Comparison of ENCODE assay signal across 22 mouse cellular contexts in the genomic region with DNA sequence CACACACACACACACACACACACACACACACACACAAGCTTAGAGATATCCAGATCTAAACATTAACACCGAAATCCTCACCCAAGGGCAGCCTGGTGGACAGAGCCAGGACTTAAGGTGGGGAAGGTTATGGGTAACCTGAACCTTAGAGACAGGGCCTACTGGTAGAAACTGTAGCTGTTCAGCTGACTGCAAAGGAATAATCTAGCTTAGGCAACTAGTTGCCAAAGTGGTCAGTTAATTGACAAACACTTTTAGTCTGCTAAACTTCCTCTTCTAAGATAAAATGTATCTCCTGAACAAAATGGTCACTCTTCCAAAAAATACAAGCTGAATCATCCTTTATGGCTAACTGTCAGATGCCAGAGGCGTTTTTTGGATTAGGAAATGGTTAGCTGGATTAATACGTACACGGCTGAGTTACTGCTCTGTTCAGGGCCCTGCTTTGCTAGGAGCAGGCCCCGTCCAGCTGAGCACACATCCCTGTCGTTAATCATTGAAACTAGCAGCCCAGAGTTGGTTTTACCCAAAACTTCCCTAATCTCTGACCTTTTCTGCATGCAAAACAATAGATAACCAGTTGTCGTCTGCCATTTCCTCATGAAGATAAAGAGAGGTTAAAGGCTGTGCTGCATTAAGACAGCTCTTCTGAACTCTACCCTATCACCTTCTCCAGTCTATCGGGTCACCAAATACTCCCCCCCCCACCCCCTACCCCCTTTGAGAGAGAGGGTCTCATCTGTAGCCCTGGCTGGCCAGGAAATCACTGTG. TPM values are rescaled to one million over a fixed set of nuclear protein-coding genes. Genes with fewer than 3 reads are reported as not detected.
DNase-seq lines count a peak whose midpoint lies in the region; ATAC-seq and TF ChIP-seq lines count a peak whose summit lies in the region.
"Had no signal": no experiment of that assay in that cellular context is flagged by ENCODE, and none has a peak within 500 bp of the region (broad histone marks: within the 10 kb centered on the region; RNA-seq: fewer than 3 reads in every experiment).

No protein-coding gene starts in this region.

- 43% methylated on average over 8 of the region's 8 CpGs for WGBS in heart, embryonic 11.5 days (ENCODE audit: insufficient replicate concordance)
- WGBS in liver, embryonic 13.5 days (ENCODE audit: insufficient replicate concordance), result 13% methylated on average over 8 of the region's 8 CpGs
- WGBS in forebrain, embryonic 16.5 days, result 71% methylated on average over 8 of the region's 8 CpGs

- H3K9me3 ChIP-seq in heart, embryonic 11.5 days (replicated peaks; ENCODE audit: control insufficient read depth, low read length), result 0 out of 2 replicates have a peak, but pooled peaks cover under 1% of the 10 kb centered on the region
- H3K9me3 ChIP-seq in liver, embryonic 13.5 days (replicated peaks), result no peaks in the 10 kb centered on the region
- no peaks in the 10 kb centered on the region for H3K9me3 ChIP-seq in forebrain, embryonic 16.5 days (ENCODE audit: control insufficient read depth, low read length)
- H3K9me3 ChIP-seq: embryonic facial prominence, embryonic 15.5 days; forebrain, embryonic 15.5 days; heart, embryonic 15.5 days; hindbrain, embryonic 10.5 days; neural tube, embryonic 12.5 days had no signal

- no peak overlapping the region for H3K4me3 ChIP-seq in heart, embryonic 11.5 days (ENCODE audit: low read depth, low read length)
- H3K4me3 ChIP-seq in bone marrow macrophage, adult 2 months (ENCODE audit: insufficient read depth, low read length), result no peak overlapping the region
- no peak overlapping the region for H3K4me3 ChIP-seq in liver, embryonic 13.5 days (replicated peaks)
- H3K4me3 ChIP-seq in forebrain, embryonic 16.5 days (replicated peaks; ENCODE audit: low read length), result no peak overlapping the region
- H3K4me3 ChIP-seq: embryonic facial prominence, embryonic 15.5 days; forebrain, embryonic 15.5 days; heart, embryonic 15.5 days; hindbrain, embryonic 10.5 days; neural tube, embryonic 12.5 days had no signal

- H3K9ac ChIP-seq in heart, embryonic 11.5 days (ENCODE audit: low read depth, low read length), result no peak overlapping the region
- H3K9ac ChIP-seq in liver, embryonic 13.5 days, result no peak overlapping the region
- H3K9ac ChIP-seq in forebrain, embryonic 16.5 days (replicated peaks; ENCODE audit: low read depth, low read length), result no peak overlapping the region
- H3K9ac ChIP-seq: embryonic facial prominence, embryonic 15.5 days; forebrain, embryonic 15.5 days; heart, embryonic 15.5 days; neural tube, embryonic 12.5 days had no signal

- no peak overlapping the region for H3K27ac ChIP-seq in heart, embryonic 11.5 days (ENCODE audit: low read depth, low read length)
- H3K27ac ChIP-seq in bone marrow macrophage, adult 2 months (ENCODE audit: insufficient read depth, low read depth, low read length), result peak overlapping the region; percentile 29
- H3K27ac ChIP-seq in liver, embryonic 13.5 days, result peak overlapping the region; percentile 19
- H3K27ac ChIP-seq in forebrain, embryonic 16.5 days (ENCODE audit: low read length), result no peak overlapping the region
- H3K27ac ChIP-seq: embryonic facial prominence, embryonic 15.5 days; forebrain, embryonic 15.5 days; heart, embryonic 15.5 days; hindbrain, embryonic 10.5 days; neural tube, embryonic 12.5 days had no signal

- TF ChIP-seq CTCF in bone marrow macrophage, adult 2 months (IDR thresholded peaks at IDR 0.05; ENCODE audit: low read depth, low read length), result no peak

- no peak overlapping the region for H3K4me2 ChIP-seq in heart, embryonic 11.5 days
- H3K4me2 ChIP-seq in liver, embryonic 13.5 days, result no peak overlapping the region
- H3K4me2 ChIP-seq in forebrain, embryonic 16.5 days (ENCODE audit: low read length), result no peak overlapping the region
- H3K4me2 ChIP-seq: embryonic facial prominence, embryonic 15.5 days; forebrain, embryonic 15.5 days; heart, embryonic 15.5 days; neural tube, embryonic 12.5 days had no signal

- no peak for TF ChIP-seq POLR2A in bone marrow macrophage, adult 2 months (IDR thresholded peaks at IDR 0.05; ENCODE audit: borderline replicate concordance, low read depth, low read length)

- DNase-seq in heart, adult 18-20 months, result no peak
- no peak for DNase-seq in liver, embryonic 13.5 days
- no peak for DNase-seq in left cerebral cortex, postnatal 25 days (ENCODE audit: low spot score in 2 of 2)
- DNase-seq in urinary bladder, postnatal 36 days (ENCODE audit: low spot score in 2 of 2), result no peak
- DNase-seq: adrenal gland, postnatal 10 days; cerebellum, adult 9-10 months; heart, adult 11 months; kidney, adult 2 months; kidney, postnatal 4 days; lung, postnatal 36 days; thymus, postnatal 14 days had no signal

- no peaks in the 10 kb centered on the region for H3K27me3 ChIP-seq in heart, embryonic 11.5 days (ENCODE audit: control insufficient read depth, insufficient read depth, low read length)
- no peaks in the 10 kb centered on the region for H3K27me3 ChIP-seq in liver, embryonic 13.5 days
- H3K27me3 ChIP-seq in forebrain, embryonic 16.5 days (replicated peaks; ENCODE audit: control insufficient read depth, insufficient read depth, low read length), result no peaks in the 10 kb centered on the region
- H3K27me3 ChIP-seq: embryonic facial prominence, embryonic 15.5 days; forebrain, embryonic 15.5 days; heart, embryonic 15.5 days; neural tube, embryonic 12.5 days had no signal

- H3K4me1 ChIP-seq in heart, embryonic 11.5 days (ENCODE audit: control insufficient read depth, insufficient read depth, low read length), result peaks cover 2% of the 10 kb centered on the region; the same call in 1 of the 2 replicates
- H3K4me1 ChIP-seq in bone marrow macrophage, adult 2 months (ENCODE audit: control insufficient read depth, insufficient read depth, low read length), result peaks cover 25% of the 10 kb centered on the region
- peaks cover 31% of the 10 kb centered on the region for H3K4me1 ChIP-seq in liver, embryonic 13.5 days (replicated peaks)
- H3K4me1 ChIP-seq in forebrain, embryonic 16.5 days (replicated peaks; ENCODE audit: control insufficient read depth, insufficient read depth, low read length), result peaks cover 5% of the 10 kb centered on the region

- ATAC-seq in heart, embryonic 11.5 days (replicated peaks; ENCODE audit: insufficient number of reproducible peaks, low FRiP score, low TSS enrichment), result peak; percentile 60
- peak; percentile 84 for ATAC-seq in liver, embryonic 13.5 days (ENCODE audit: low read depth)
- ATAC-seq in megakaryocyte-erythroid progenitor cell, adult 5-6 weeks (replicated peaks; ENCODE audit: low FRiP score, low TSS enrichment, poor library complexity, severe bottlenecking), result peak; percentile 86
- no peak for ATAC-seq in forebrain, embryonic 16.5 days
- ATAC-seq: forebrain, embryonic 15.5 days had no signal

- H3K36me3 ChIP-seq in heart, embryonic 11.5 days (ENCODE audit: control insufficient read depth, insufficient read depth, low read length), result no peaks in the 10 kb centered on the region
- no peaks in the 10 kb centered on the region for H3K36me3 ChIP-seq in liver, embryonic 13.5 days
- H3K36me3 ChIP-seq in forebrain, embryonic 16.5 days (ENCODE audit: control insufficient read depth, insufficient read depth), result no peaks in the 10 kb centered on the region
- H3K36me3 ChIP-seq: embryonic facial prominence, embryonic 15.5 days; forebrain, embryonic 15.5 days; heart, embryonic 15.5 days; hindbrain, embryonic 10.5 days; neural tube, embryonic 12.5 days had no signal

- intact Hi-C loops in left cerebral cortex, postnatal 25 days (cut with DNase I), result no loop called here

RNA-seq across cellular contexts. Expression of a gene that starts 54.5 kb away (rescaled TPM):
- polyA plus RNA-seq in heart, embryonic 11.5 days (2014; fragmentation: Nextera tagmentation; extraction: Ambion mirVana), result 0.13 and 0.15 TPM in 2 replicates
- under 1 TPM in 1 of 2 experiments, not detected in 1; 0.21 TPM for total RNA-seq in heart, adult 18-20 months (2021)
- not detected in 2 replicates for polyA plus RNA-seq in bone marrow macrophage, adult 2 months (2012; ENCODE audit: insufficient read depth, insufficient read length, missing spikeins)
- 0.03 TPM in 2 replicates for polyA plus RNA-seq in liver, embryonic 13.5 days (2015; fragmentation: Nextera tagmentation; extraction: Ambion mirVana)
- not detected in 2 replicates for total RNA-seq in megakaryocyte-erythroid progenitor cell, adult 5-6 weeks (2014; fragmentation: Nextera tagmentation)
- 3.1 TPM in 1 of 2 replicates, not detected in the other for total RNA-seq in megakaryocyte-erythroid progenitor cell, adult 5-6 weeks (2017)
- not detected for total RNA-seq in left cerebral cortex, postnatal 25 days (2021)
- 0.17 TPM in 1 of 2 replicates, not detected in the other for polyA plus RNA-seq in forebrain, embryonic 16.5 days (2015; fragmentation: Nextera tagmentation; extraction: Ambion mirVana)
- total RNA-seq: gastrocnemius, adult 18-20 months; liver, adult 2 months had no signal
- polyA plus RNA-seq: forebrain, embryonic 15.5 days; heart, embryonic 15.5 days; liver, adult 2 months; neural tube, embryonic 12.5 days had no signal

Comparison
In these comparisons a context has a peak if more than half of its experiments do, and no peak if none do; other contexts are left out.
1. H3K27ac ChIP-seq: peak in bone marrow macrophage, adult 2 months (single experiment) and liver, embryonic 13.5 days (single experiment); none in heart, embryonic 11.5 days (single experiment) and forebrain, embryonic 16.5 days (single experiment).